Mouse (Mus musculus) right cerebral cortex, adult 2 months (tissue): Measurements from ENCODE around the gene Bpifa6.

Experiments used
- DNase-seq, 2 experiments: peaks; one replicate each; pipeline ENCODE4 v3.0.0; 2021 to 2022; ENCODE audit warnings: low spot score in 2 of 2

The Bpifa6 gene

DNA sequence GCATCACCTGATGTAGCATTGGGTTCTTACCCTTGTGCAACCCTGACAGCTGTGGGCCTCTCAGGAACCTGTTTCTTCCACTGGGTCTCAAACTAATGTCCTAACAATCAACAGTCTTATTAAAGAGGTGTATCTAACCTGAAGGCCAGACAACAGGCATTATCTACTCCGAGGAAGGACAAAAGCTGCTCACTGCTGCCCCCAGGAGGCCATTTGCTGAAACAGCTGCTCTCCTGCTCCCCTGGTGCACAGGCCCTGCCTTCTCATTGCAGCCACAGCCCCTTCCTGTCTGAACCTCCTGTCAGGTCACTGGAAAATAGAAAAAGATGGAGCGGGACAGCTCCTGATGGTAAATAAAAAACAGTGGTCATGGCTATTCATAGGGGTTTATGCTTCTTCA lies 64.2 kb downstream of the Bpifa6 start:
- DNase-seq = peak; percentile 7 to 16

DNA sequence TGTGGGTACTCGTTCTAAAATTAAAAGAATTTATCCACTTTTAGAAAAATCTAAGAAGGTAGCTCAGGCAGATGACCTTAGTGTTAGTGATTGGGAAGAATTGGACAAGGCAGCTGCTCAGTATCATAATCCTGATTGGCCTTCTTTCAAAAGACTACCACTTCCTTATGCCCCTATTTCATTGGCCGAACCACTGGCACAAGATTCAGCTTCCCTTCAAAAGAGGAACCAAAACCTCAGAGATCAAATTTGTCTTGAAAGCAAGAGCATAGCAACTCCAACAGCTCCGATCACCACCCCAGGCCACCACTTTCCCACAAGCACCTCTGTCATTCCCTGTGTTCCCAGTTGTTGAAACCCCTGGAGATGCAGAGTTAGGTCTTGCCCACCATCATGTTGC lies 70.0 kb downstream of the Bpifa6 start:
- no peak for DNase-seq
